Mouse (Mus musculus) myocyte (in vitro differentiated cells): ENCODE results near the gene Gm20388. TPM values are rescaled to one million over a fixed set of nuclear protein-coding genes. Genes with fewer than 3 reads are reported as not detected.

Source experiments
- H3K27me3 ChIP-seq: one replicate; pipeline ENCODE4 v1.6.1; 2011; ENCODE audit not compliant: control insufficient read depth, insufficient read depth, insufficient read length
- H3K36me3 ChIP-seq: one replicate; pipeline ENCODE4 v1.6.1; 2011; ENCODE audit not compliant: control insufficient read depth, insufficient read depth
- H3K4me2 ChIP-seq: one replicate; pipeline ENCODE4 v1.6.1; 2011; ENCODE audit warnings: low read depth, control low read depth
- H3K4me3 ChIP-seq: one replicate; pipeline ENCODE4 v1.5.1; 2011; ENCODE audit warnings: mild to moderate bottlenecking, control low read depth, moderate library complexity
- H3K79me2 ChIP-seq: one replicate; pipeline ENCODE4 v1.6.1; 2011; ENCODE audit not compliant: control insufficient read depth, insufficient read depth
- H3ac ChIP-seq: one replicate; pipeline ENCODE4 v1.6.1; 2011; ENCODE audit not compliant: control insufficient read depth, insufficient read length
- CEBPB ChIP-seq: IDR thresholded peaks from 2 replicates; pipeline ENCODE4 v1.6.1; 2011; ENCODE audit warnings: mild to moderate bottlenecking, moderate library complexity; ENCODE audit not compliant: poor library complexity, insufficient read depth, severe bottlenecking
- E2F4 ChIP-seq: IDR thresholded peaks from one replicate; pipeline ENCODE4 v1.6.1; 2011; ENCODE audit warnings: mild to moderate bottlenecking, control low read depth, moderate library complexity; ENCODE audit not compliant: insufficient read depth
- MAX ChIP-seq: IDR thresholded peaks from one replicate; pipeline ENCODE4 v1.6.1; 2011; ENCODE audit warnings: low read depth, mild to moderate bottlenecking, control low read depth
- MYOD1 ChIP-seq, 3 experiments: IDR thresholded peaks; one replicate each; pipeline ENCODE4 v1.6.1; 2011; ENCODE audit warnings: control low read depth in 2 of 3, low read depth in 2 of 3, mild to moderate bottlenecking in 2 of 3, moderate library complexity in 1 of 3; ENCODE audit not compliant: insufficient read length in 2 of 3, control insufficient read depth in 1 of 3
- MYOG ChIP-seq, 3 experiments: IDR thresholded peaks; one replicate each; pipeline ENCODE4 v1.6.1; 2011; ENCODE audit warnings: control low read depth in 2 of 3, low read depth in 2 of 3, mild to moderate bottlenecking in 2 of 3; ENCODE audit not compliant: insufficient read length in 2 of 3, control insufficient read depth in 1 of 3, insufficient read depth in 1 of 3
- POLR2A ChIP-seq: IDR thresholded peaks from one replicate; pipeline ENCODE4 v1.6.1; 2011; ENCODE audit warnings: low read depth, mild to moderate bottlenecking, control low read depth, moderate library complexity; ENCODE audit not compliant: insufficient read length
- POLR2AphosphoS2 ChIP-seq: IDR thresholded peaks from one replicate; pipeline ENCODE4 v1.6.1; 2011; ENCODE audit warnings: low read depth, control low read depth; ENCODE audit not compliant: insufficient read length
- REST ChIP-seq: IDR thresholded peaks from one replicate; pipeline ENCODE4 v1.6.1; 2011; ENCODE audit warnings: mild to moderate bottlenecking, control low read depth, moderate library complexity; ENCODE audit not compliant: insufficient read depth, insufficient read length
- SRF ChIP-seq: IDR thresholded peaks from one replicate; pipeline ENCODE4 v1.6.1; 2011; ENCODE audit warnings: low read depth; ENCODE audit not compliant: control insufficient read depth, insufficient read length
- TCF12 ChIP-seq: IDR thresholded peaks from one replicate; pipeline ENCODE4 v1.6.1; 2011; ENCODE audit warnings: mild to moderate bottlenecking, control low read depth; ENCODE audit not compliant: poor library complexity, insufficient read depth, severe bottlenecking
- TCF3 ChIP-seq: IDR thresholded peaks from one replicate; pipeline ENCODE4 v1.6.1; 2011; ENCODE audit warnings: low read depth, control low read depth; ENCODE audit not compliant: insufficient read length
- USF1 ChIP-seq: IDR thresholded peaks from one replicate; pipeline ENCODE4 v1.6.1; 2011; ENCODE audit warnings: low read depth, mild to moderate bottlenecking, control low read depth, moderate library complexity
- polyA plus RNA-seq: library from polyadenylated mRNA; unstranded; fragments of >200 nt; fragmentation: generic; extraction: Trizol; gene quantifications from one replicate; pipeline ENCODE4 v1.2.1, GENCODE M21; 2012; ENCODE audit warnings: missing spikeins

Gm20388 gene
- polyA plus RNA-seq, 1 experiment = 15.3 TPM

DNA sequence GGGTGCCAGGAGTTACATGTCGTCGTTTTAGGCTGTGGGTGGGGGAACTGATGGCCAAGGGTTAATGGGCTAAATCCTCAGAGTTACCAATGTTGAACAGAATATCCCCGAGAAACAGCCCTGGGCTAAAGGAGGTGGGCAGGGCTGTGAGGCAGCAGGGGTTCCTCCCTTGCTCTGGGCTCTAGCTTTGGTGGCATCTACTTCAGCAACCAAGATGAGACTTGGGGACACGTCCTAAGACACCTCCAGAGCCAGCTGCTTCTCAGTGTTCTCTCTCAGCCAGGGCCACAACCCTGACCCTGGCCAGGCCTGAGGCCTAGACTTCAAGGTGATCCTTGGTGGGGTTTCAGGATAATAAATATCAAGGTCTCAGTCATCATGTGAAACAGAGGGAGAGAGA, 3228.1 kb downstream of the Gm20388 start:
- Histone ChIP-seq H3ac (no peak overlapping the region), H3K4me2 (no peak overlapping the region), H3K4me3 (no peak overlapping the region), H3K27me3 (no peaks in the 10 kb centered on the region), H3K79me2 (no peaks in the 10 kb centered on the region), H3K36me3 (no peaks in the 10 kb centered on the region)
- no peak for TF ChIP-seq TCF3
- TF ChIP-seq CEBPB = no peak
- no peak for TF ChIP-seq POLR2AphosphoS2
- no peak for TF ChIP-seq SRF
- TF ChIP-seq TCF12 = no peak
- TF ChIP-seq POLR2A = no peak
- no peak for TF ChIP-seq REST
- TF ChIP-seq E2F4 = no peak
- TF ChIP-seq MAX = no peak
- no peak for TF ChIP-seq MYOG (IDR thresholded peaks at IDR 0.05; ENCODE audit: control insufficient read depth in 1 of 3, insufficient read depth in 1 of 3, insufficient read length in 2 of 3, low read depth in 2 of 3)
- TF ChIP-seq MYOD1 (IDR thresholded peaks at IDR 0.05; ENCODE audit: control insufficient read depth in 1 of 3, insufficient read length in 2 of 3, low read depth in 2 of 3) = no peak
- TF ChIP-seq USF1 = no peak

DNA sequence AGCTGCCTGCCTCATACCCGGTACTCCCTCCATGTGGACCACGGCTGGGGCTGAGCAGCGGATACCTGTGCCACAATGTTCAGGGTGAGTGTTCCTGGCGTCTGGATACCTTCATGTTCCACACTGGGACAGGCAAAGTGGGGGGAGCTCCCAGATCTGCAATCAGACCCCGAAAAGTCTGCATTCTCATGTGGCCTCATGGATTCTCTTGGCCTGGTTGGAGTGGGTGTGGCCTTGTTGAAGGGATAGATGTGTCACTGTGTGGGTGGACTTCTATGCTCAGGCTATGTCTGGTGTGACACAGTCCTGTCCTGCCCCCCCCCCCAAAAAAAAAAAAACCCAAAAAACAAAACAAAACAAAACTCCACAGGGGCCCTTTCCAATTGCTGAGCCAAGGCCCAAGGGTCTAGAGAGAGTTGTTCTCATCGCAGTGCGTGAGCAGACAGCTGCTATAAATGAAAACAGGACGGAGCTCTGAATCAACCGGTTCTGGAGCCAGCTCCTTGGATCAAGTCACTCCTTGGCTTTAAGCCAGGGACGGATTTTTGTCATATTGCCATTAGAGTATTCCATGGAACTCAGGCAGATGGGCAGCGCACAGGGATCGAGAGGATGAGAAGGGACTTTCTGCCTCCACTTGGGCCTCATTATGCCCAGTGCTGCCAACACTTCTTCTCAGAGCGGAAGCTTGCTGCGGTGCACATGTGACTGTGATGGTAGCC, 3231.3 kb downstream of the Gm20388 start:
- Histone ChIP-seq H3K4me2 (peak overlapping the region; percentile 50), H3K36me3 (no peaks in the 10 kb centered on the region), H3K4me3 (no peak overlapping the region), H3K27me3 (no peaks in the 10 kb centered on the region), H3ac (no peak overlapping the region), H3K79me2 (no peaks in the 10 kb centered on the region)
- TF ChIP-seq SRF = no peak
- TF ChIP-seq TCF12 = no peak
- no peak for TF ChIP-seq REST
- no peak for TF ChIP-seq POLR2A
- no peak for TF ChIP-seq POLR2AphosphoS2
- peak; percentile 47 for TF ChIP-seq USF1
- TF ChIP-seq TCF3 = no peak

DNA sequence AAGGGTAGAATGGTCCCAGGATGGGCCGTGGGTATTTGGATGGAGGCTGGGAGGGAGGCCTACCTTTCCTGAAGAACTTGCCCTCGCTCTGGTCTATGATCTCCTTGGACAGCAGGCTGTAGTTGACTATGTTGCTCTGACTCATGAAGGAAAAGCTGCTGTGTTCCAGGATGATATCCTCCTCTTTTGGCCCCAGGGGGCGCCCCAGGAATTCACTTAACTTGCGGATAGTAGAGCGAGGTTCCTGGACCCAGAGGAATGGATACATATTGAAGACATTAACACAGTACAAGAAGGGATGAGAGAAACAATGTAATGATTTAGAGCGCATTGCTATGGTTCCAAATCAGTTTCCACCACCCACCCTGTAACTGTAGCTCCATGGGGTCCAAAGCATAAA, 3234.6 kb downstream of the Gm20388 start:
- no peaks in the 10 kb centered on the region for H3K27me3 ChIP-seq
- no peaks in the 10 kb centered on the region for H3K79me2 ChIP-seq
- H3ac ChIP-seq = no peak overlapping the region
- H3K4me3 ChIP-seq = no peak overlapping the region
- TF ChIP-seq REST = no peak
- TF ChIP-seq POLR2A = no peak
- TF ChIP-seq E2F4 = no peak
- TF ChIP-seq TCF12 = no peak
- TF ChIP-seq MYOG (IDR thresholded peaks at IDR 0.05; ENCODE audit: control insufficient read depth in 1 of 3, insufficient read depth in 1 of 3, insufficient read length in 2 of 3, low read depth in 2 of 3) = no peak
- TF ChIP-seq POLR2AphosphoS2 = no peak
- TF ChIP-seq USF1 = no peak
- TF ChIP-seq MAX = no peak
- TF ChIP-seq SRF = no peak
- no peak for TF ChIP-seq MYOD1 (IDR thresholded peaks at IDR 0.05; ENCODE audit: control insufficient read depth in 1 of 3, insufficient read length in 2 of 3, low read depth in 2 of 3)
- TF ChIP-seq CEBPB = no peak
- TF ChIP-seq TCF3 = no peak
- no peaks in the 10 kb centered on the region for H3K36me3 ChIP-seq
- H3K4me2 ChIP-seq = no peak overlapping the region

GRCm38 (mm10) chr8:123146390-123146789, 3235.7 kb downstream of the Gm20388 start:
- no peaks in the 10 kb centered on the region for H3K79me2 ChIP-seq
- H3ac ChIP-seq = no peak overlapping the region
- no peak overlapping the region for H3K4me2 ChIP-seq
- H3K27me3 ChIP-seq = no peaks in the 10 kb centered on the region
- H3K36me3 ChIP-seq = no peaks in the 10 kb centered on the region
- no peak overlapping the region for H3K4me3 ChIP-seq
- TF ChIP-seq POLR2AphosphoS2 (no peak), TCF3 (no peak), E2F4 (no peak)

- H3ac ChIP-seq = no peak overlapping the region
These were observed 3240.1 kb downstream of the Gm20388 start for GRCm38 (mm10) chr8:123150737-123151171.

More at GRCm38 (mm10) chr8:123150737-123151171, 3240.1 kb downstream of the Gm20388 start:
- Histone ChIP-seq H3K4me2 (no peak overlapping the region), H3K79me2 (no peaks in the 10 kb centered on the region), H3K27me3 (no peaks in the 10 kb centered on the region), H3K4me3 (no peak overlapping the region), H3K36me3 (no peaks in the 10 kb centered on the region)
- peak in 2 of 3 experiments; percentile 44 to 45 for TF ChIP-seq MYOD1 (IDR thresholded peaks at IDR 0.05; ENCODE audit: control insufficient read depth in 1 of 3, insufficient read length in 2 of 3, low read depth in 2 of 3)
- peak; percentile 12 to 71 (median 36) for TF ChIP-seq MYOG (IDR thresholded peaks at IDR 0.05; ENCODE audit: control insufficient read depth in 1 of 3, insufficient read depth in 1 of 3, insufficient read length in 2 of 3, low read depth in 2 of 3)
- TF ChIP-seq TCF12 = no peak
